Mouse (Mus musculus) ES-Bruce4 (cell line): ENCODE results near the gene Rmdn2.

Experiments used
- CTCF ChIP-seq: IDR thresholded peaks from one replicate; pipeline ENCODE4 v1.8.1; 2011; ENCODE audit warnings: low read depth, low read length
- EP300 ChIP-seq: IDR thresholded peaks from 2 replicates; pipeline ENCODE4 v1.6.1; 2011; ENCODE audit warnings: low read depth, low read length; ENCODE audit not compliant: insufficient read depth
- POLR2A ChIP-seq: IDR thresholded peaks from one replicate; pipeline ENCODE4 v1.8.1; 2011; ENCODE audit warnings: low read length; ENCODE audit not compliant: insufficient read depth

DNA sequence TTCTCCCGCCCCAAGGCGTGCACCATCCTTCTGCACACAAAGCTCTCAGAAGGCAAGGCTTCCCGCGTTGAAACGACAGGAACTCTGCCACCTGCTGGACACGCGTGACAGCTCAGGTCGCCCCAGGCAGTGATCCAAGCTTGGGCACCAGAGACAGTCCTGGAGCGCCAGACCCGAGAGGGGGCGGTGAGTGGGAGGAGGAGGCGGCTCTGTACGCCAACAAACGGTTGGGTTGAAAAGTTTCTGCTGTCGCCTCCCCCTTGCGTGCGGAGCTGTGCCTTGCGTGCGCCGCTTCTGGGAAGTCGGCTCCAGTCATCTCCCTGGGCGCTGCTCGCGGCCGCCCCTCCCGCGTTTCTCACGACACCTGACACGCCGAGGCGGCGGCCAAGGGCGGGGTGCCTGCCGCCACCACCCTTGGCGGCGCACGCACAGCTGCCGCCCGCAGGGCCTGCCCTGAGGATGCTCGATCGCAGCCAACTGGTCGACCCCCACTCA, 104.0 kb downstream of the Rmdn2 start:
- TF ChIP-seq POLR2A (no peak), EP300 (peak; percentile 55; the same call in 1 of the 2 replicates), CTCF (peak; percentile 62)
